Mouse (Mus musculus) colon, adult 2 months (tissue): ENCODE measurements around the gene Olfr763. TPM values are rescaled to one million over a fixed set of nuclear protein-coding genes. Genes with fewer than 3 reads are reported as not detected.

Source experiments
- polyA plus RNA-seq: library from polyadenylated mRNA; depleted of rRNA; stranded (reverse); fragments of >200 nt; gene quantifications from 2 replicates; pipeline ENCODE4 v1.2.3, GENCODE M21; 2012; rRNA removed

Gene Olfr763
- polyA plus RNA-seq = not detected in 2 replicates

DNA sequence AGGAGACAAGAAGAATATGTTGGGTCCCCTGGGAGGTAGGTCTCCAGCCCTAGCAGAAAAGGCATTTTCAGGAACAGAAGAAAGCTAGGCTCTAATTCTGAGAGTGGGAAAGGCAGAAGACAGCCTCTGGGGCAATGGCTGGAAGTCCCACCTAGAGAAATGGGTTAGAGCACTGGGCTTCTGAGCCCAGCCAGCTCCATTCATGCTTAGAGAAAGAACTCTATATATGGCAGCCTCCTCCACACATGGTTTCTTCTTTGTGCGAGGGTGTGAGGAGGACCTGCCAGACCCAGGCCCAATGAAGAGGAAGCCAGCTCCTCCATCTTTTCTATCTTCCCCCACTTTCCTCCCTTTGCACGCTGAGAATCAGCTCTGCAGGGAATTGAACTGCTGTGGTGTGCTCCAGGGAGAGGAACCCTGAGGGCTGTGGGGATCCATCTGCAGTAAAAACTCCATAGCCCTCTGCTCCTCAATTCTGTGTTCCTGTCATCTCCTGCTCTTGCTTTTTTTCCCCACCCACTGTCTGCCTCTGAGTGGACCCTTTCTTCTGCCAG, at the start of gene Olfr763:
Olfr763 (plus strand) TSS at position 504 of the 554 bp plus-strand sequence.

DNA sequence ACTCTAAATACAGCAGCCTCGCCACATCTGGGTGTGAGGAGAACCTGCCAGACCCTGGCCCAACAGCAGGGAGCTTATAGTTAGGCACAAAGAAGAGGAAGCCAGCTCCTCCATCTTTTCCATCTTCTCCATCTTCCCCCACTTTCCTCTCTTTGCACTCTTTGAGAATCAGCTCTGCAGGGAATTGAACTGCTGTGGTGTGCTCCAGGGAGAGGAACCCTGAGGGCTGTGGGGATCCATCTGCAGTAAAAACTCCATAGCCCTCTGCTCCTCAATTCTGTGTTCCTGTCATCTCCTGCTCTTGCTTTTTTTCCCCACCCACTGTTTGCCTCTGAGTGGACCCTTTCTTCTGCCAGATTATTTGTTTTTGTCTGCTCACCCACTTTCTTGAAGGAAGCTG, 21.5 kb upstream of the Olfr763 start, which contains the start of gene Olfr9:
Olfr9 (plus strand) TSS at position 301 of the 400 bp plus-strand sequence.

DNA sequence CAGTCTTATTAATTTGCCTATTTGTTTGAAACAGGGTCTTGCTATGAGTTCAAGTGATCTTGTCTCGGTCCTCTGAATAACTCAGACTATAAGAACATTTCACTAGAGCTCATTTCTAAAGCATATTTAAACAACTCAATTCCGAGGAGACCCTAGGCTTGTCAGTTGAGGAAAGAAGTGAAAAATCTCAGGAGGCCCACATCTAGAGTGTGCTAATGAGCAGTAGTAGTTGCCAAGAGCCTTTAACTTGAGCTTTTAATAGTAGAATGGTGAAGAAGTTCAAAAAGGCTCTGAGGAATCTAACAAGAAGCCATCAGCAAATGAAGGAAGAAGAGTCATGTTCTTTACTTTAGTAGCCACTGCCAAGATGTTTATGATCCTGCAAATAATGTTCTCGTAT, 29.2 kb downstream of the Olfr763 start, which contains the start of gene Olfr764-ps1:
Olfr764-ps1 (minus strand) TSS at position 101 of the 400 bp plus-strand sequence.

DNA sequence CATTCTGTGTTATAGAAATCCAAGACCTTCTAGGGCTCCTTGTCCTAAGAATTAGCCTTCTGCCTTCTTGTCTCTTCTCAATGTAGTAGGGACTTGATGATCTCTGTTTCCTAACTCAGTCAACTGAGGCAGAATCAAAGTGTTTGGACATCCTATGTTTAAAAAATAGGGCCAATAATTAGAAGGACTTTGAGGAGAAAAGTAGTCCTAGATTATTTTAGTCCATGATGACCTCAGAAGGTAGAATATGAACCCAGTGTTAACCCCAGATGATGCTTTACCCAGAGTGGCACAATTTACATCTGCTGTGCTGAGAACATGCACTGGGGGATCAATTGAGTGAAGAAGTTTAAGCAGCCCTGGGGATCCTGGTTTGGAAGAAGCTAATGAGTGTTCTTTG, 39.3 kb downstream of the Olfr763 start, which contains the start of gene Olfr765:
Olfr765 (minus strand) TSS at position 101 of the 400 bp plus-strand sequence.

Other genes with a start within 250 kb of the Olfr763 start
- gene Mmp19, start 219.9 kb upstream of the Olfr763 start, polyA plus RNA-seq = 4.8 and 5.0 TPM in 2 replicates
- gene Dnajc14, start 206.7 kb upstream of the Olfr763 start, polyA plus RNA-seq = 15.2 and 16.5 TPM in 2 replicates
- gene Tmem198b, start 206.4 kb upstream of the Olfr763 start, polyA plus RNA-seq = 17.7 and 17.9 TPM in 2 replicates
- gene Sarnp, start 193.5 kb upstream of the Olfr763 start, polyA plus RNA-seq = 2.0 and 2.3 TPM in 2 replicates
- 90.8 and 92.6 TPM in 2 replicates for gene Ormdl2, start 189.1 kb upstream of the Olfr763 start, polyA plus RNA-seq
- gene Gdf11, start 119.1 kb upstream of the Olfr763 start, polyA plus RNA-seq = 1.5 and 1.6 TPM in 2 replicates
- gene Cd63, start 109.8 kb upstream of the Olfr763 start, polyA plus RNA-seq = 225 and 259 TPM in 2 replicates
- 28.4 and 36.4 TPM in 2 replicates for gene Rdh5, start 87.9 kb upstream of the Olfr763 start, polyA plus RNA-seq
- 151 TPM in 2 replicates for gene Bloc1s1, start 86.8 kb upstream of the Olfr763 start, polyA plus RNA-seq
- 56.9 and 58.2 TPM in 2 replicates for gene Itga7, start 77.0 kb upstream of the Olfr763 start, polyA plus RNA-seq
- gene Mettl7b, start 49.8 kb upstream of the Olfr763 start, polyA plus RNA-seq = 159 and 171 TPM in 2 replicates
- gene Olfr9, start 21.4 kb upstream of the Olfr763 start, polyA plus RNA-seq = not detected in 2 replicates
- gene Olfr764-ps1, start 29.1 kb downstream of the Olfr763 start, polyA plus RNA-seq = not detected in 2 replicates
- not detected in 2 replicates for gene Olfr765, start 39.2 kb downstream of the Olfr763 start, polyA plus RNA-seq
- gene Olfr766-ps1, start 58.2 kb downstream of the Olfr763 start, polyA plus RNA-seq = not detected in 2 replicates
- not detected in 2 replicates for gene Olfr767, start 72.1 kb downstream of the Olfr763 start, polyA plus RNA-seq
- gene Olfr768, start 88.6 kb downstream of the Olfr763 start, polyA plus RNA-seq = not detected in 2 replicates
- gene Olfr769, start 107.1 kb downstream of the Olfr763 start, polyA plus RNA-seq = not detected in 2 replicates
- gene Olfr770, start 128.2 kb downstream of the Olfr763 start, polyA plus RNA-seq = not detected in 2 replicates
- gene Olfr771, start 154.0 kb downstream of the Olfr763 start, polyA plus RNA-seq = not detected in 2 replicates
- gene Olfr772, start 167.1 kb downstream of the Olfr763 start, polyA plus RNA-seq = not detected in 2 replicates
- not detected in 2 replicates for gene Olfr773, start 176.6 kb downstream of the Olfr763 start, polyA plus RNA-seq
- gene Olfr774, start 225.4 kb downstream of the Olfr763 start, polyA plus RNA-seq = not detected in 2 replicates
- not detected in 2 replicates for gene Olfr775, start 237.6 kb downstream of the Olfr763 start, polyA plus RNA-seq
- not detected in 2 replicates for gene Olfr776, start 248.3 kb downstream of the Olfr763 start, polyA plus RNA-seq